Mouse (Mus musculus): ENCODE results near the gene Pdcd6. TPM values are rescaled to one million over a fixed set of nuclear protein-coding genes. Genes with fewer than 3 reads are reported as not detected.

Gene Pdcd6
- total RNA-seq, 2 experiments from 2014 or later = 79.6 to 79.7 TPM

- DNase-seq (ENCODE audit: low spot score in 2 of 2) = no peak
Measured at GRCm38 (mm10) chr13:74289646-74290045, 27.7 kb downstream of the Pdcd6 start.

- no peak for DNase-seq (ENCODE audit: low spot score in 2 of 2)
Measured at GRCm38 (mm10) chr13:74282299-74282698, 35.1 kb downstream of the Pdcd6 start.

- DNase-seq (ENCODE audit: low spot score in 2 of 2) = no peak
Measured at GRCm38 (mm10) chr13:74275726-74276125, 41.7 kb downstream of the Pdcd6 start.

GRCm38 (mm10) chr13:74260231-74260992 is 57.0 kb downstream of the Pdcd6 start:
- peak; percentile 20 to 42 for DNase-seq (ENCODE audit: low spot score in 2 of 2)

GRCm38 (mm10) chr13:74259460-74260230 is 57.7 kb downstream of the Pdcd6 start:
- peak; percentile 36 to 49 for DNase-seq (ENCODE audit: low spot score in 2 of 2)

Other genes starting within 250 kb of the Pdcd6 start
- 1 to 10 TPM; 1.6 to 2.3 TPM for gene Slc9a3, start 196.1 kb downstream of the Pdcd6 start, total RNA-seq (2021)
- 10 to 100 TPM; 70.5 to 73.8 TPM for gene Exoc3, start 108.8 kb downstream of the Pdcd6 start, total RNA-seq (2021)
- 1 to 10 TPM; 1.4 to 2.1 TPM for gene Ahrr, start 25.2 kb downstream of the Pdcd6 start, total RNA-seq (2021)
- 100 to 1,000 TPM; 350 to 353 TPM for gene Sdha, start 32.7 kb upstream of the Pdcd6 start, total RNA-seq (2021)
- 10 to 100 TPM; 87.0 to 90.7 TPM for gene Ccdc127, start 32.7 kb upstream of the Pdcd6 start, total RNA-seq (2021)
- under 1 TPM in 1 of 2 experiments, not detected in 1; 0.19 TPM for gene Lrrc14b, start 46.4 kb upstream of the Pdcd6 start, total RNA-seq (2021)
- gene Zfp72, start 73.3 kb upstream of the Pdcd6 start, total RNA-seq (2021) = 1 to 10 TPM; 5.2 to 5.3 TPM
- gene Ftl1-ps1, start 82.1 kb upstream of the Pdcd6 start, total RNA-seq (2021) = 100 to 1,000 TPM; 185 to 198 TPM
- 1 to 10 TPM; 8.0 to 8.1 TPM for gene Zfp825, start 176.4 kb upstream of the Pdcd6 start, total RNA-seq (2021)